Mouse (Mus musculus) heart, embryonic 10.5 days (tissue): Measurements from ENCODE around the gene Nrxn1. TPM values are rescaled to one million over a fixed set of nuclear protein-coding genes. Genes with fewer than 3 reads are reported as not detected.

Experiments
- DNase-seq: peaks from one replicate; pipeline ENCODE4 v3.0.0-alpha.2; 2017; ENCODE audit warnings: low spot score
- H3K27ac ChIP-seq: fragments of 300-500 bp; sonication (generic); 2 replicates; pipeline ENCODE4 v1.5.1; 2016; ENCODE audit warnings: mild to moderate bottlenecking
- H3K27me3 ChIP-seq: fragments of 300-500 bp; sonication (generic); 2 replicates; pipeline ENCODE4 v1.6.1; 2016; ENCODE audit warnings: mild to moderate bottlenecking; ENCODE audit not compliant: poor library complexity, insufficient read depth, severe bottlenecking
- H3K36me3 ChIP-seq: fragments of 300-500 bp; sonication (generic); 2 replicates; pipeline ENCODE4 v1.6.1; 2016; ENCODE audit warnings: mild to moderate bottlenecking, moderate library complexity
- H3K4me1 ChIP-seq: fragments of 300-500 bp; sonication (generic); 2 replicates; pipeline ENCODE4 v1.6.1; 2016; ENCODE audit warnings: mild to moderate bottlenecking
- H3K4me3 ChIP-seq: fragments of 300-500 bp; sonication (generic); 2 replicates; pipeline ENCODE4 v1.5.1; 2016; ENCODE audit warnings: mild to moderate bottlenecking, moderate library complexity
- H3K9me3 ChIP-seq: fragments of 300-500 bp; sonication (generic); 2 replicates; pipeline ENCODE4 v1.6.1; 2016; ENCODE audit warnings: mild to moderate bottlenecking, moderate library complexity
- WGBS: fragments of 180-500 bp; shearing (Covaris S2); methylation state at CpG from one replicate; pipeline ENCODE4 v1.1.7; 2016; 5-methylcytosine and 5-hydroxymethylcytosine counted together
- polyA plus RNA-seq: library from polyadenylated mRNA; unstranded; fragments of >200 nt; fragmentation: Nextera tagmentation; extraction: Ambion mirVana; gene quantifications from 2 replicates; pipeline ENCODE4 v1.2.1, GENCODE M21; 2016

Gene Nrxn1
- polyA plus RNA-seq, 1 experiment from 2014 or later: 2.2 TPM

- no peaks in the 10 kb centered on the region for H3K27me3 ChIP-seq
- no peak overlapping the region for H3K4me3 ChIP-seq
- no peak for DNase-seq
- H3K27ac ChIP-seq: no peak overlapping the region
- H3K9me3 ChIP-seq: no peaks in the 10 kb centered on the region
- WGBS: 53% methylated on average over 7 of the region's 7 CpGs
- no peaks in the 10 kb centered on the region for H3K36me3 ChIP-seq
- H3K4me1 ChIP-seq: no peaks in the 10 kb centered on the region
Measured at GRCm38 (mm10) chr17:90390316-90391212, 702.3 kb downstream of the Nrxn1 start.

- no peaks in the 10 kb centered on the region for H3K27me3 ChIP-seq
- no peaks in the 10 kb centered on the region for H3K4me1 ChIP-seq
- 73% methylated on average over 2 of the region's 2 CpGs for WGBS
- no peak overlapping the region for H3K27ac ChIP-seq
- DNase-seq: no peak
- H3K9me3 ChIP-seq: no peaks in the 10 kb centered on the region
- no peaks in the 10 kb centered on the region for H3K36me3 ChIP-seq
- no peak overlapping the region for H3K4me3 ChIP-seq
Measured at GRCm38 (mm10) chr17:90384856-90385255, 708.0 kb downstream of the Nrxn1 start.

- Histone ChIP-seq H3K4me1 (no peaks in the 10 kb centered on the region), H3K36me3 (no peaks in the 10 kb centered on the region), H3K9me3 (no peaks in the 10 kb centered on the region), H3K4me3 (no peak overlapping the region), H3K27me3 (no peaks in the 10 kb centered on the region), H3K27ac (no peak overlapping the region)
- 48% methylated on average over 5 of the region's 5 CpGs for WGBS
- no peak for DNase-seq
Measured at GRCm38 (mm10) chr17:90382496-90383443, 710.1 kb downstream of the Nrxn1 start.

- no peaks in the 10 kb centered on the region for H3K4me1 ChIP-seq
- no peak overlapping the region for H3K4me3 ChIP-seq
- WGBS: 90% methylated on average over 2 of the region's 2 CpGs
- no peaks in the 10 kb centered on the region for H3K9me3 ChIP-seq
- no peaks in the 10 kb centered on the region for H3K27me3 ChIP-seq
- DNase-seq: no peak
- H3K36me3 ChIP-seq: no peaks in the 10 kb centered on the region
- H3K27ac ChIP-seq: no peak overlapping the region
Measured at GRCm38 (mm10) chr17:90376533-90376932, 716.3 kb downstream of the Nrxn1 start.

- Histone ChIP-seq H3K27ac (no peak overlapping the region), H3K4me1 (no peaks in the 10 kb centered on the region), H3K4me3 (no peak overlapping the region), H3K9me3 (no peaks in the 10 kb centered on the region), H3K27me3 (no peaks in the 10 kb centered on the region), H3K36me3 (no peaks in the 10 kb centered on the region)
- WGBS: 84% methylated on average over 4 of the region's 4 CpGs
- no peak for DNase-seq
Measured at GRCm38 (mm10) chr17:90362169-90362568, 730.7 kb downstream of the Nrxn1 start.

GRCm38 (mm10) chr17:90349385-90350095, 743.3 kb downstream of the Nrxn1 start:
- 70% methylated on average over 5 of the region's 5 CpGs for WGBS
- Histone ChIP-seq H3K4me1 (no peaks in the 10 kb centered on the region), H3K9me3 (no peaks in the 10 kb centered on the region), H3K27ac (no peak overlapping the region), H3K27me3 (no peaks in the 10 kb centered on the region), H3K4me3 (no peak overlapping the region), H3K36me3 (no peaks in the 10 kb centered on the region)
- DNase-seq: no peak

GRCm38 (mm10) chr17:90346735-90347475, 746.0 kb downstream of the Nrxn1 start:
- WGBS: 65% methylated on average over 3 of the region's 3 CpGs
- H3K36me3 ChIP-seq: no peaks in the 10 kb centered on the region
- no peak overlapping the region for H3K27ac ChIP-seq
- no peaks in the 10 kb centered on the region for H3K4me1 ChIP-seq
- H3K4me3 ChIP-seq: no peak overlapping the region
- H3K27me3 ChIP-seq: no peaks in the 10 kb centered on the region
- no peaks in the 10 kb centered on the region for H3K9me3 ChIP-seq
- no peak for DNase-seq

GRCm38 (mm10) chr17:90333445-90333844, 759.4 kb downstream of the Nrxn1 start:
- WGBS: 79% methylated on average over 1 of the region's 1 CpGs
- Histone ChIP-seq H3K9me3 (no peaks in the 10 kb centered on the region), H3K4me1 (no peaks in the 10 kb centered on the region), H3K36me3 (no peaks in the 10 kb centered on the region), H3K27me3 (no peaks in the 10 kb centered on the region), H3K27ac (no peak overlapping the region), H3K4me3 (no peak overlapping the region)
- DNase-seq: no peak

- no peaks in the 10 kb centered on the region for H3K9me3 ChIP-seq
Measured at GRCm38 (mm10) chr17:90323674-90324073, 769.2 kb downstream of the Nrxn1 start.

GRCm38 (mm10) chr17:90272225-90272624, 820.6 kb downstream of the Nrxn1 start:
- Histone ChIP-seq H3K27ac (no peak overlapping the region), H3K9me3 (no peaks in the 10 kb centered on the region), H3K4me1 (no peaks in the 10 kb centered on the region), H3K4me3 (no peak overlapping the region), H3K27me3 (no peaks in the 10 kb centered on the region), H3K36me3 (no peaks in the 10 kb centered on the region)
- 48% methylated on average over 4 of the region's 4 CpGs for WGBS
- no peak for DNase-seq

More at GRCm38 (mm10) chr17:90323674-90324073, 769.2 kb downstream of the Nrxn1 start:
- 86% methylated on average over 6 of the region's 6 CpGs for WGBS
- H3K27ac ChIP-seq: no peak overlapping the region
- no peaks in the 10 kb centered on the region for H3K27me3 ChIP-seq
- no peaks in the 10 kb centered on the region for H3K4me1 ChIP-seq
- no peak for DNase-seq
- no peaks in the 10 kb centered on the region for H3K36me3 ChIP-seq
- no peak overlapping the region for H3K4me3 ChIP-seq

- Histone ChIP-seq H3K4me1 (no peaks in the 10 kb centered on the region), H3K4me3 (no peak overlapping the region), H3K9me3 (no peaks in the 10 kb centered on the region), H3K36me3 (no peaks in the 10 kb centered on the region), H3K27ac (no peak overlapping the region), H3K27me3 (no peaks in the 10 kb centered on the region)
- 23% methylated on average over 4 of the region's 4 CpGs for WGBS
- no peak for DNase-seq
Measured at GRCm38 (mm10) chr17:90271165-90271564, 821.7 kb downstream of the Nrxn1 start.

GRCm38 (mm10) chr17:90269143-90269542, 823.7 kb downstream of the Nrxn1 start:
- Histone ChIP-seq H3K9me3 (no peaks in the 10 kb centered on the region), H3K27me3 (no peaks in the 10 kb centered on the region), H3K27ac (no peak overlapping the region), H3K4me3 (no peak overlapping the region), H3K36me3 (no peaks in the 10 kb centered on the region), H3K4me1 (no peaks in the 10 kb centered on the region)
- no peak for DNase-seq
- WGBS: 87% methylated on average over 2 of the region's 2 CpGs
